17 mouse cellular contexts compared by ENCODE assay signal in genomic region chr10:70774571-70774970, GRCm38 (mm10).
"Had no signal": no experiment of that assay in that cellular context is flagged by ENCODE, and none has a peak within 500 bp of the region (broad histone marks: within the 10 kb centered on the region; RNA-seq: fewer than 3 reads in every experiment).

No protein-coding gene starts in this region.

- H3K4me1 ChIP-seq: lung, embryonic 15.5 days; megakaryocyte, embryonic 14.5 days; midbrain, embryonic 12.5 days; stomach, embryonic 15.5 days had no signal

- DNase-seq: liver, postnatal 0 days; lung, adult 2 months; lung, postnatal 14 days; lung, postnatal 36 days; midbrain, embryonic 14.5 days; right cerebral cortex, postnatal 14 days; thymus, adult 2 months; thymus, postnatal 25 days; thymus, postnatal 4 days had no signal

- H3K9ac ChIP-seq: liver, postnatal 0 days; lung, embryonic 15.5 days; midbrain, embryonic 12.5 days; neural tube, embryonic 12.5 days; stomach, embryonic 15.5 days had no signal

- H3K36me3 ChIP-seq: lung, embryonic 15.5 days; midbrain, embryonic 12.5 days; neural tube, embryonic 12.5 days; stomach, embryonic 15.5 days had no signal

- H3K9me3 ChIP-seq: lung, embryonic 15.5 days; midbrain, embryonic 12.5 days; stomach, embryonic 15.5 days had no signal

- H3K27me3 ChIP-seq: lung, embryonic 15.5 days; megakaryocyte, embryonic 14.5 days; midbrain, embryonic 12.5 days; neural tube, embryonic 12.5 days; stomach, embryonic 15.5 days had no signal

- H3K27ac ChIP-seq: lung, embryonic 15.5 days; macrophage; midbrain, embryonic 12.5 days; neural tube, embryonic 12.5 days; stomach, embryonic 15.5 days; stomach, postnatal 0 days had no signal

- ATAC-seq: liver, postnatal 0 days; lung, postnatal 0 days had no signal

- H3K4me3 ChIP-seq: lung, embryonic 15.5 days; megakaryocyte, embryonic 14.5 days; midbrain, embryonic 12.5 days; neural tube, embryonic 12.5 days; stomach, embryonic 15.5 days had no signal

- H3K4me2 ChIP-seq: lung, embryonic 15.5 days; midbrain, embryonic 12.5 days; neural tube, embryonic 12.5 days; stomach, embryonic 15.5 days had no signal
